Mouse (Mus musculus) mature B cell (primary cell): ENCODE results near the gene Ppef1.

Experiments used
- in situ Hi-C: fragments of 300-500 bp; cut with MboI; formaldehyde crosslinking; loops from 2 replicates; pipeline ENCODE4 v1.14.3; 2019

Gene Ppef1

GRCm38 (mm10) chrX:160598562-160599458 lies 136.8 kb downstream of the Ppef1 start:
- in situ Hi-C loops: no loop called here

GRCm38 (mm10) chrX:160598055-160598454 lies 137.5 kb downstream of the Ppef1 start:
- in situ Hi-C loops: no loop called here

- in situ Hi-C loops: no loop called here
Measured at GRCm38 (mm10) chrX:160592933-160593332, 142.6 kb downstream of the Ppef1 start.

- in situ Hi-C loops: no loop called here
Measured at GRCm38 (mm10) chrX:160590147-160590546, 145.4 kb downstream of the Ppef1 start.

GRCm38 (mm10) chrX:160588523-160588922 lies 147.0 kb downstream of the Ppef1 start:
- in situ Hi-C loops: no loop called here

- in situ Hi-C loops: no loop called here
Measured at GRCm38 (mm10) chrX:160585110-160585509, 150.5 kb downstream of the Ppef1 start.

GRCm38 (mm10) chrX:160584148-160584838 lies 151.3 kb downstream of the Ppef1 start:
- in situ Hi-C loops: no loop called here

- in situ Hi-C loops: no loop called here
Measured at GRCm38 (mm10) chrX:160583589-160583988, 152.0 kb downstream of the Ppef1 start.
